22 mouse cellular contexts compared by ENCODE assay signal in genomic region chr3:50654441-50654840, GRCm38 (mm10).
DNase-seq lines count a peak whose midpoint lies in the region; ATAC-seq lines count a peak whose summit lies in the region.
"Had no signal": no experiment of that assay in that cellular context is flagged by ENCODE, and none has a peak within 500 bp of the region (broad histone marks: within the 10 kb centered on the region; RNA-seq: fewer than 3 reads in every experiment).

No protein-coding gene starts in this region.

- H3K36me3 ChIP-seq in heart, embryonic 11.5 days (ENCODE audit: control insufficient read depth, insufficient read depth, low read length), result no peaks in the 10 kb centered on the region
- H3K36me3 ChIP-seq in midbrain, embryonic 11.5 days (ENCODE audit: control insufficient read depth, insufficient read depth, low read length), result no peaks in the 10 kb centered on the region
- no peaks in the 10 kb centered on the region for H3K36me3 ChIP-seq in midbrain, embryonic 16.5 days (ENCODE audit: control insufficient read depth, insufficient read depth, low read length)
- H3K36me3 ChIP-seq: G1E had no signal

- no peaks in the 10 kb centered on the region for H3K4me1 ChIP-seq in heart, embryonic 11.5 days (ENCODE audit: control insufficient read depth, insufficient read depth, low read length)
- no peaks in the 10 kb centered on the region for H3K4me1 ChIP-seq in midbrain, embryonic 11.5 days (ENCODE audit: control insufficient read depth, insufficient read depth, low read length)
- no peaks in the 10 kb centered on the region for H3K4me1 ChIP-seq in midbrain, embryonic 16.5 days (ENCODE audit: control insufficient read depth, insufficient read depth, low read length)

- peak; percentile 30 for DNase-seq in heart, adult 11 months
- peak; percentile 59 for DNase-seq in midbrain, embryonic 11.5 days (ENCODE audit: low spot score, missing footprints)
- peak; percentile 51 for DNase-seq in Muller cell, postnatal 12 days (ENCODE audit: inconsistent ontology term)
- no peak for DNase-seq in lung, postnatal 36 days
- DNase-seq: adrenal gland, adult 2 months; adrenal gland, adult 8-10 months; adrenal gland, postnatal 10 days; adrenal gland, postnatal 14 days; adrenal gland, postnatal 25 days; adrenal gland, postnatal 36 days; B cell, adult 2 months; cerebellum, adult 11 months; cerebellum, adult 11-12 months; cerebellum, adult 18-20 months; cerebellum, adult 2 months had no signal

- ATAC-seq in heart, embryonic 11.5 days (replicated peaks; ENCODE audit: insufficient number of reproducible peaks, low FRiP score, low TSS enrichment), result no peak
- ATAC-seq in midbrain, embryonic 11.5 days (ENCODE audit: low FRiP score), result no peak
- no peak for ATAC-seq in midbrain, embryonic 16.5 days
- ATAC-seq: activated CD4-positive, CD25-positive, alpha-beta regulatory T cell, adult 4 months; CD4-positive, CD25-positive, alpha-beta regulatory T cell, adult 4 months; Patski had no signal

- no peaks in the 10 kb centered on the region for H3K27me3 ChIP-seq in heart, embryonic 11.5 days (ENCODE audit: control insufficient read depth, insufficient read depth, low read length)
- H3K27me3 ChIP-seq in midbrain, embryonic 11.5 days (ENCODE audit: control insufficient read depth, insufficient read depth, low read length), result no peaks in the 10 kb centered on the region
- no peaks in the 10 kb centered on the region for H3K27me3 ChIP-seq in midbrain, embryonic 16.5 days (ENCODE audit: control insufficient read depth, insufficient read depth, low read depth, low read length)
- H3K27me3 ChIP-seq: CH12.LX had no signal

- no peak overlapping the region for H3K4me2 ChIP-seq in heart, embryonic 11.5 days
- H3K4me2 ChIP-seq in midbrain, embryonic 11.5 days, result no peak overlapping the region
- H3K4me2 ChIP-seq in midbrain, embryonic 16.5 days (ENCODE audit: low read length), result no peak overlapping the region

- H3K9ac ChIP-seq in heart, embryonic 11.5 days (ENCODE audit: low read depth, low read length), result no peak overlapping the region
- H3K9ac ChIP-seq in midbrain, embryonic 11.5 days (ENCODE audit: low read length), result no peak overlapping the region
- no peak overlapping the region for H3K9ac ChIP-seq in midbrain, embryonic 16.5 days (ENCODE audit: low read depth, low read length)

- H3K27ac ChIP-seq in heart, embryonic 11.5 days (ENCODE audit: low read depth, low read length), result no peak overlapping the region
- no peak overlapping the region for H3K27ac ChIP-seq in midbrain, embryonic 11.5 days (ENCODE audit: low read depth, low read length)
- no peak overlapping the region for H3K27ac ChIP-seq in midbrain, embryonic 16.5 days (ENCODE audit: low read length)

- WGBS in heart, embryonic 11.5 days (ENCODE audit: insufficient replicate concordance), result 51% methylated on average over 2 of the region's 2 CpGs
- 88% methylated on average over 2 of the region's 2 CpGs for WGBS in midbrain, embryonic 11.5 days
- 82% methylated on average over 2 of the region's 2 CpGs for WGBS in midbrain, embryonic 16.5 days

- H3K4me3 ChIP-seq in heart, embryonic 11.5 days (ENCODE audit: low read depth, low read length), result no peak overlapping the region
- no peak overlapping the region for H3K4me3 ChIP-seq in midbrain, embryonic 11.5 days (ENCODE audit: low read depth, low read length)
- no peak overlapping the region for H3K4me3 ChIP-seq in midbrain, embryonic 16.5 days (ENCODE audit: low read depth, low read length)

- no peaks in the 10 kb centered on the region for H3K9me3 ChIP-seq in heart, embryonic 11.5 days (replicated peaks; ENCODE audit: control insufficient read depth, low read length)
- H3K9me3 ChIP-seq in midbrain, embryonic 11.5 days (ENCODE audit: control insufficient read depth, low read length), result no peaks in the 10 kb centered on the region; the same call in 1 of the 2 replicates
- no peaks in the 10 kb centered on the region for H3K9me3 ChIP-seq in midbrain, embryonic 16.5 days (replicated peaks; ENCODE audit: control insufficient read depth, low read length, poor library complexity, severe bottlenecking)
- H3K9me3 ChIP-seq: G1E had no signal
